Mouse (Mus musculus): ENCODE results near the gene Ltbp3.

- no peak for TF ChIP-seq CTCF (IDR thresholded peaks at IDR 0.05; ENCODE audit: low read depth, low read length)
- TF ChIP-seq GATA1 (IDR thresholded peaks at IDR 0.05; ENCODE audit: borderline replicate concordance, low read length) = no peak
- TF ChIP-seq TAL1 (conservative IDR thresholded peaks at IDR 0.05; ENCODE audit: low read depth, low read length) = no peak
- peak; percentile 99 for TF ChIP-seq POLR2AphosphoS5 (IDR thresholded peaks at IDR 0.05; ENCODE audit: insufficient replicate concordance, low read depth, low read length)
- no peak for TF ChIP-seq GATA2 (IDR thresholded peaks at IDR 0.05; ENCODE audit: borderline replicate concordance, low read depth, low read length)
These were observed 61.5 kb downstream of the Ltbp3 start for GRCm38 (mm10) chr19:5802011-5802786.
